Mouse (Mus musculus): ENCODE measurements around the gene Nrde2. TPM values are rescaled to one million over a fixed set of nuclear protein-coding genes. Genes with fewer than 3 reads are reported as not detected.
A peak's percentile ranks its signal among the peaks of the same experiment; 100 is the strongest.

Nrde2 gene
- polyA plus RNA-seq, 1 experiment, result 18.0 TPM

DNA sequence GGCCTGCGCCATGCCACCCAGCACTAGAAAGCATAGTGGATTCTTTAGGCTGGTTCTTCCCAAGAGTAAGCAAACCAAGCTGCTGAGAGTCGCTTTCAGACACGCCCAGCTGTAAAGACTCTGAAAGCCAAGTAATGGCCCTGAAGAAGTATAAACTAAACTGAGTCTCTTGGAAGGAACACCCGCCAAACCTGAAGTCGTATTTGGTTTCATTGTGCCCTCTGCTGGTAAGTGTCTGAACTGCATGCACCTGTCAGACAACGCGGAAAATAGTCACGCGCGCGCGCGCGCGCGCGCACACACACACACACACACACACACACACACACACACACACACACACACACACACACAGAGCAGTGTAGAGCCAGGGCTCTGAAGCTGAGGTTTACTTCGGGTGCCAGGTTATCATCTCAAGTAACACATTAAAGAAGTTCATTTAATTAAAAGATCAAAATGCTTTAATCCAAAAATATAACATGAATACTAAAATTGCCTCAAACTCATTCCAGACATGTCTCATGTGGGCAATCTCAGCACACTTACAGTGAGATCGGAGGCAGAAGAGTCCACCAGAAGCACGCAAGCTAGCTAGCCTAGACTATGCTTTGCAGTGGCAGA, 53.1 kb downstream of the Nrde2 start:
- H3K27ac ChIP-seq (ENCODE audit: insufficient read depth, low read depth, low read length), result no peak overlapping the region
- TF ChIP-seq POLR2A (IDR thresholded peaks at IDR 0.05; ENCODE audit: borderline replicate concordance, low read depth, low read length), result no peak
- peak; percentile 24; the same call in 1 of the 2 replicates for TF ChIP-seq CTCF (IDR thresholded peaks at IDR 0.05; ENCODE audit: low read depth, low read length)
- H3K4me3 ChIP-seq (ENCODE audit: insufficient read depth, low read length), result no peak overlapping the region
- H3K4me1 ChIP-seq (ENCODE audit: control insufficient read depth, insufficient read depth, low read length), result peaks cover 30% of the 10 kb centered on the region

- peaks cover 26% of the 10 kb centered on the region for H3K4me1 ChIP-seq (ENCODE audit: control insufficient read depth, insufficient read depth, low read length)
- H3K27ac ChIP-seq (ENCODE audit: insufficient read depth, low read depth, low read length), result no peak overlapping the region
- no peak for TF ChIP-seq POLR2A (IDR thresholded peaks at IDR 0.05; ENCODE audit: borderline replicate concordance, low read depth, low read length)
- TF ChIP-seq CTCF (IDR thresholded peaks at IDR 0.05; ENCODE audit: low read depth, low read length), result no peak
- no peak overlapping the region for H3K4me3 ChIP-seq (ENCODE audit: insufficient read depth, low read length)
Observed at GRCm38 (mm10) chr12:100104530-100104929, 54.9 kb downstream of the Nrde2 start.

- no peak overlapping the region for H3K27ac ChIP-seq (ENCODE audit: insufficient read depth, low read depth, low read length)
- no peak for TF ChIP-seq CTCF (IDR thresholded peaks at IDR 0.05; ENCODE audit: low read depth, low read length)
- TF ChIP-seq POLR2A (IDR thresholded peaks at IDR 0.05; ENCODE audit: borderline replicate concordance, low read depth, low read length), result no peak
- peaks cover 7% of the 10 kb centered on the region for H3K4me1 ChIP-seq (ENCODE audit: control insufficient read depth, insufficient read depth, low read length)
- no peak overlapping the region for H3K4me3 ChIP-seq (ENCODE audit: insufficient read depth, low read length)
Observed at GRCm38 (mm10) chr12:100101651-100102050, 57.8 kb downstream of the Nrde2 start.

GRCm38 (mm10) chr12:100100707-100101030, 58.8 kb downstream of the Nrde2 start:
- Histone ChIP-seq H3K27ac (ENCODE audit: insufficient read depth, low read depth, low read length) (no peak overlapping the region), H3K4me1 (ENCODE audit: control insufficient read depth, insufficient read depth, low read length) (peaks cover under 1% of the 10 kb centered on the region), H3K4me3 (ENCODE audit: insufficient read depth, low read length) (no peak overlapping the region)
- TF ChIP-seq POLR2A (IDR thresholded peaks at IDR 0.05; ENCODE audit: borderline replicate concordance, low read depth, low read length), result no peak
- TF ChIP-seq CTCF (IDR thresholded peaks at IDR 0.05; ENCODE audit: low read depth, low read length), result no peak

- Histone ChIP-seq H3K4me3 (ENCODE audit: insufficient read depth, low read length) (no peak overlapping the region), H3K27ac (ENCODE audit: insufficient read depth, low read depth, low read length) (no peak overlapping the region), H3K4me1 (ENCODE audit: control insufficient read depth, insufficient read depth, low read length) (no peaks in the 10 kb centered on the region)
- TF ChIP-seq CTCF (IDR thresholded peaks at IDR 0.05; ENCODE audit: low read depth, low read length) (no peak), POLR2A (IDR thresholded peaks at IDR 0.05; ENCODE audit: borderline replicate concordance, low read depth, low read length) (no peak)
Observed at GRCm38 (mm10) chr12:100099971-100100706, 59.3 kb downstream of the Nrde2 start.

- Histone ChIP-seq H3K4me1 (ENCODE audit: control insufficient read depth, insufficient read depth, low read length) (peaks cover 27% of the 10 kb centered on the region), H3K4me3 (ENCODE audit: insufficient read depth, low read length) (no peak overlapping the region), H3K27ac (ENCODE audit: insufficient read depth, low read depth, low read length) (no peak overlapping the region)
- no peak for TF ChIP-seq POLR2A (IDR thresholded peaks at IDR 0.05; ENCODE audit: borderline replicate concordance, low read depth, low read length)
- no peak for TF ChIP-seq CTCF (IDR thresholded peaks at IDR 0.05; ENCODE audit: low read depth, low read length)
Observed at GRCm38 (mm10) chr12:100093046-100093445, 66.4 kb downstream of the Nrde2 start.

DNA sequence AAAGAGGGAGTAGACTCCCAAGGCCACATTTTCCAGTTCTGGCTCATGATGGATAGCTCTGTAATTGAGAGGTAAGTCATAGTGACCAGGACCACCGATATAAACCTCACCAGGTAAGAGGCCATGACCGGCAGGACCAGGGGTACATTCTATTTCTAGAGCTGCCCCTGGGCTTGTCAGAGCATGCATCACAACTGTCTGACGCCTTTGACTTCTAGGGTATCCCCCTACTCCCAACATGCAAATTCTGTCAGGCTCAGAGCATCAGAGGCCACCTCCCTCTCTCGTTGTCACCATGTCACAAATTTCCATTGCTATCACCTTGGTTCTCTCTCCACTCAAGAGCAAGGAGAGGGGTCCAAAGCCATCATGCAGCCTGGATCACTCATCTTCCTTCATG, 68.7 kb downstream of the Nrde2 start:
- TF ChIP-seq POLR2A (IDR thresholded peaks at IDR 0.05; ENCODE audit: borderline replicate concordance, low read depth, low read length) (no peak), CTCF (IDR thresholded peaks at IDR 0.05; ENCODE audit: low read depth, low read length) (no peak)
- no peak overlapping the region for H3K4me3 ChIP-seq (ENCODE audit: insufficient read depth, low read length)
- H3K27ac ChIP-seq (ENCODE audit: insufficient read depth, low read depth, low read length), result no peak overlapping the region
- peaks cover 33% of the 10 kb centered on the region for H3K4me1 ChIP-seq (ENCODE audit: control insufficient read depth, insufficient read depth, low read length)

DNA sequence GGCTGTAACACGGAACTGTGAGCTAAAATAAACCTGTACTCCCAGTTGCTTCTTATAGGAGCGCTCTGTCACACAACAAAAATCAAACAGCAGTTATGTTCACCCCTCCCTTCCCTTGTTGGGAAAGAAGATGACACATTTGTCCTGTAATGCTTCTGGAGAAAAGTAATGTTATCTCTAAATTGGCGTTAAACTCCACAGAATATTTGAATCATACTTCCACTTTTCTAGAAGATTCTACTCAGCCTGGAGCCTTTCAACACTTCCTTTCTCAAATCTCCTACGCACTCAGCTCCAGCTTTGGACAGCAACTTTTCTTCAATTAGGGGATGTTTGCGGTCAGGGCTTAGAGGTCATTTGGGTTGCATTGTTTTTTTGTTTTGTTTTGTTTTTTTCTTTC, 70.2 kb downstream of the Nrde2 start:
- H3K4me3 ChIP-seq (ENCODE audit: insufficient read depth, low read length), result no peak overlapping the region
- H3K4me1 ChIP-seq (ENCODE audit: control insufficient read depth, insufficient read depth, low read length), result peaks cover 35% of the 10 kb centered on the region
- peak overlapping the region; percentile 59 for H3K27ac ChIP-seq (ENCODE audit: insufficient read depth, low read depth, low read length)
- TF ChIP-seq CTCF (IDR thresholded peaks at IDR 0.05; ENCODE audit: low read depth, low read length) (no peak), POLR2A (IDR thresholded peaks at IDR 0.05; ENCODE audit: borderline replicate concordance, low read depth, low read length) (no peak)

GRCm38 (mm10) chr12:100088026-100088425, 71.4 kb downstream of the Nrde2 start:
- Histone ChIP-seq H3K4me3 (ENCODE audit: insufficient read depth, low read length) (no peak overlapping the region), H3K27ac (ENCODE audit: insufficient read depth, low read depth, low read length) (no peak overlapping the region), H3K4me1 (ENCODE audit: control insufficient read depth, insufficient read depth, low read length) (peaks cover 38% of the 10 kb centered on the region)
- no peak for TF ChIP-seq POLR2A (IDR thresholded peaks at IDR 0.05; ENCODE audit: borderline replicate concordance, low read depth, low read length)
- no peak for TF ChIP-seq CTCF (IDR thresholded peaks at IDR 0.05; ENCODE audit: low read depth, low read length)

GRCm38 (mm10) chr12:100079636-100080286, 79.7 kb downstream of the Nrde2 start:
- Histone ChIP-seq H3K27ac (ENCODE audit: insufficient read depth, low read depth, low read length) (no peak overlapping the region), H3K4me1 (ENCODE audit: control insufficient read depth, insufficient read depth, low read length) (peaks cover 5% of the 10 kb centered on the region), H3K4me3 (ENCODE audit: insufficient read depth, low read length) (no peak overlapping the region)
- TF ChIP-seq POLR2A (IDR thresholded peaks at IDR 0.05; ENCODE audit: borderline replicate concordance, low read depth, low read length), result no peak
- no peak for TF ChIP-seq CTCF (IDR thresholded peaks at IDR 0.05; ENCODE audit: low read depth, low read length)

All from bone marrow macrophage, adult 2 months (primary cell).